Mouse (Mus musculus) heart, adult 2 months (tissue): ENCODE data around the gene Nckap5.

Experiments
- CTCF ChIP-seq: fragments of 200-600 bp; IDR thresholded peaks from 2 replicates; pipeline ENCODE4 v1.8.1; 2022; ENCODE audit warnings: antibody characterized with exemption, mild to moderate bottlenecking, moderate library complexity
- POLR2A ChIP-seq: fragments of 200-500 bp; IDR thresholded peaks from 2 replicates; pipeline ENCODE4 v1.6.1; 2011; ENCODE audit warnings: mild to moderate bottlenecking, low read depth, low read length, control low read depth; ENCODE audit not compliant: insufficient read depth

DNA sequence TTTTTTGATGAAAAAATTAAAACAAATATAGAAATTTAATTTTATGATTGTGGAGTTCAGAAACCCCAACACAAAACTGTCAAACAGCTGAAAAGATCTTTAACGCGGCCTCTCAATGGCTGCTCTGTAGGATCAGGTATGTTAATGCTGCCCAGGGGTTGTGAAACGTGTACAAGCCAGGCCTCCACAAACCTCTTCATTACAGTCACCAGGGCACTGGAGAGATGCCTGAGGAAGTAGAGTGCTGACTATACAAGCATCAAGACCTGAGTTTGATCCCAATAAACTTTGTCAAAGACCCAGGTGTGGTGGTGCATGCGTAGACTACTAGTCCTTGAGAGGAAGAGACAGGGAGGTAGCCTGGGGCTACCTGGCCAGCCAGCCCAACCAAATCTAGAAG, 222.0 kb downstream of the Nckap5 start:
- TF ChIP-seq POLR2A (no peak), CTCF (no peak)
